Mouse (Mus musculus): ENCODE measurements at regions not wholly inside any gene's neighbourhood (a gene's known extent, or its start where the extent isn't known, plus 50 kb on each side); places are given as distances from the start of the nearest gene placed in this dataset.
A peak's percentile ranks its signal among the peaks of the same experiment; 100 is the strongest.

- H3K4me1 ChIP-seq (ENCODE audit: control insufficient read depth, insufficient read depth, low read length) = 0 out of 2 replicates have a peak, but pooled peaks cover 8% of the 10 kb centered on the region
- no peak overlapping the region for H3K27ac ChIP-seq (ENCODE audit: low read length)
- H3K9ac ChIP-seq (ENCODE audit: low read depth, low read length) = no peak overlapping the region
- WGBS = 71% methylated on average over 4 of the region's 4 CpGs
- no peak overlapping the region for H3K4me3 ChIP-seq (ENCODE audit: low read length)
- H3K4me2 ChIP-seq (ENCODE audit: low read depth, low read length) = no peak overlapping the region
- H3K27me3 ChIP-seq (replicated peaks; ENCODE audit: control insufficient read depth, insufficient read depth, low read length) = no peaks in the 10 kb centered on the region
- H3K9me3 ChIP-seq (ENCODE audit: control insufficient read depth, low read length) = no peaks in the 10 kb centered on the region
- ATAC-seq = no peak
- H3K36me3 ChIP-seq (ENCODE audit: control insufficient read depth, insufficient read depth, low read length) = no peaks in the 10 kb centered on the region
Measured at GRCm38 (mm10) chr8:9054801-9055200, 364.5 kb upstream of the Arglu1 start.

- peak; percentile 48; the same call in 1 of the 2 replicates for ATAC-seq
- no peaks in the 10 kb centered on the region for H3K36me3 ChIP-seq (ENCODE audit: control insufficient read depth, insufficient read depth, low read length)
- H3K9me3 ChIP-seq (ENCODE audit: control insufficient read depth, low read length) = no peaks in the 10 kb centered on the region
- no peak overlapping the region for H3K9ac ChIP-seq (ENCODE audit: low read depth, low read length)
- 57% methylated on average over 10 of the region's 10 CpGs for WGBS
- H3K4me3 ChIP-seq (ENCODE audit: low read length) = no peak overlapping the region
- no peaks in the 10 kb centered on the region for H3K27me3 ChIP-seq (replicated peaks; ENCODE audit: control insufficient read depth, insufficient read depth, low read length)
- H3K4me1 ChIP-seq (ENCODE audit: control insufficient read depth, insufficient read depth, low read length) = 0 out of 2 replicates have a peak, but pooled peaks cover 9% of the 10 kb centered on the region
- H3K27ac ChIP-seq (ENCODE audit: low read length) = no peak overlapping the region
- no peak overlapping the region; the same call in 1 of the 2 replicates for H3K4me2 ChIP-seq (ENCODE audit: low read depth, low read length)
Measured at GRCm38 (mm10) chr8:9051699-9052098, 361.4 kb upstream of the Arglu1 start.

- 0 out of 2 replicates have a peak, but pooled peaks cover 9% of the 10 kb centered on the region for H3K4me1 ChIP-seq (ENCODE audit: control insufficient read depth, insufficient read depth, low read length)
- ATAC-seq = no peak
- H3K27me3 ChIP-seq (replicated peaks; ENCODE audit: control insufficient read depth, insufficient read depth, low read length) = no peaks in the 10 kb centered on the region
- no peak overlapping the region for H3K4me2 ChIP-seq (ENCODE audit: low read depth, low read length)
- no peaks in the 10 kb centered on the region for H3K36me3 ChIP-seq (ENCODE audit: control insufficient read depth, insufficient read depth, low read length)
- no peak overlapping the region for H3K4me3 ChIP-seq (ENCODE audit: low read length)
- no peak overlapping the region for H3K9ac ChIP-seq (ENCODE audit: low read depth, low read length)
- H3K9me3 ChIP-seq (ENCODE audit: control insufficient read depth, low read length) = no peaks in the 10 kb centered on the region
- 78% methylated on average over 11 of the region's 11 CpGs for WGBS
- H3K27ac ChIP-seq (ENCODE audit: low read length) = no peak overlapping the region
Measured at GRCm38 (mm10) chr8:9050740-9051475, 360.6 kb upstream of the Arglu1 start.

GRCm38 (mm10) chr8:9048116-9048515, 357.8 kb upstream of the Arglu1 start:
- H3K27me3 ChIP-seq (replicated peaks; ENCODE audit: control insufficient read depth, insufficient read depth, low read length) = no peaks in the 10 kb centered on the region
- H3K4me2 ChIP-seq (ENCODE audit: low read depth, low read length) = no peak overlapping the region
- peaks cover 14% of the 10 kb centered on the region; the same call in 1 of the 2 replicates for H3K4me1 ChIP-seq (ENCODE audit: control insufficient read depth, insufficient read depth, low read length)
- 85% methylated on average over 14 of the region's 14 CpGs for WGBS
- no peak for ATAC-seq
- no peak overlapping the region for H3K4me3 ChIP-seq (ENCODE audit: low read length)
- H3K9me3 ChIP-seq (ENCODE audit: control insufficient read depth, low read length) = no peaks in the 10 kb centered on the region
- H3K36me3 ChIP-seq (ENCODE audit: control insufficient read depth, insufficient read depth, low read length) = no peaks in the 10 kb centered on the region
- H3K9ac ChIP-seq (ENCODE audit: low read depth, low read length) = no peak overlapping the region
- H3K27ac ChIP-seq (ENCODE audit: low read length) = no peak overlapping the region

GRCm38 (mm10) chr8:9042835-9043792, 352.8 kb upstream of the Arglu1 start:
- no peak overlapping the region for H3K4me3 ChIP-seq (ENCODE audit: low read length)
- peaks cover 5% of the 10 kb centered on the region; the same call in 1 of the 2 replicates for H3K4me1 ChIP-seq (ENCODE audit: control insufficient read depth, insufficient read depth, low read length)
- no peak overlapping the region for H3K9ac ChIP-seq (ENCODE audit: low read depth, low read length)
- H3K27me3 ChIP-seq (replicated peaks; ENCODE audit: control insufficient read depth, insufficient read depth, low read length) = no peaks in the 10 kb centered on the region
- H3K27ac ChIP-seq (ENCODE audit: low read length) = no peak overlapping the region
- no peak overlapping the region for H3K4me2 ChIP-seq (ENCODE audit: low read depth, low read length)
- no peaks in the 10 kb centered on the region for H3K36me3 ChIP-seq (ENCODE audit: control insufficient read depth, insufficient read depth, low read length)
- ATAC-seq = no peak
- no peaks in the 10 kb centered on the region for H3K9me3 ChIP-seq (ENCODE audit: control insufficient read depth, low read length)
- 39% methylated on average over 10 of the region's 10 CpGs for WGBS

GRCm38 (mm10) chr8:9029156-9029555, 338.8 kb upstream of the Arglu1 start:
- no peaks in the 10 kb centered on the region for H3K9me3 ChIP-seq (ENCODE audit: control insufficient read depth, low read length)
- WGBS = 70% methylated on average over 4 of the region's 4 CpGs

GRCm38 (mm10) chr8:9027672-9028071, 337.4 kb upstream of the Arglu1 start:
- no peak overlapping the region for H3K9ac ChIP-seq (ENCODE audit: low read depth, low read length)
- H3K27ac ChIP-seq (ENCODE audit: low read length) = no peak overlapping the region
- no peak overlapping the region for H3K4me3 ChIP-seq (ENCODE audit: low read length)
- 60% methylated on average over 4 of the region's 4 CpGs for WGBS
- H3K27me3 ChIP-seq (replicated peaks; ENCODE audit: control insufficient read depth, insufficient read depth, low read length) = no peaks in the 10 kb centered on the region
- no peaks in the 10 kb centered on the region for H3K9me3 ChIP-seq (ENCODE audit: control insufficient read depth, low read length)
- peak; percentile 58; the same call in 1 of the 2 replicates for ATAC-seq
- H3K4me2 ChIP-seq (ENCODE audit: low read depth, low read length) = no peak overlapping the region
- no peaks in the 10 kb centered on the region for H3K36me3 ChIP-seq (ENCODE audit: control insufficient read depth, insufficient read depth, low read length)
- H3K4me1 ChIP-seq (ENCODE audit: control insufficient read depth, insufficient read depth, low read length) = no peaks in the 10 kb centered on the region; the same call in 1 of the 2 replicates

More at GRCm38 (mm10) chr8:9029156-9029555, 338.8 kb upstream of the Arglu1 start:
- Histone ChIP-seq H3K4me3 (ENCODE audit: low read length) (no peak overlapping the region), H3K27ac (ENCODE audit: low read length) (no peak overlapping the region), H3K9ac (ENCODE audit: low read depth, low read length) (no peak overlapping the region), H3K4me1 (ENCODE audit: control insufficient read depth, insufficient read depth, low read length) (no peaks in the 10 kb centered on the region; the same call in 1 of the 2 replicates), H3K4me2 (ENCODE audit: low read depth, low read length) (no peak overlapping the region), H3K27me3 (replicated peaks; ENCODE audit: control insufficient read depth, insufficient read depth, low read length) (no peaks in the 10 kb centered on the region), H3K36me3 (ENCODE audit: control insufficient read depth, insufficient read depth, low read length) (no peaks in the 10 kb centered on the region)
- ATAC-seq = no peak

GRCm38 (mm10) chr8:9025872-9026271, 335.6 kb upstream of the Arglu1 start:
- Histone ChIP-seq H3K27me3 (replicated peaks; ENCODE audit: control insufficient read depth, insufficient read depth, low read length) (no peaks in the 10 kb centered on the region), H3K4me3 (ENCODE audit: low read length) (no peak overlapping the region), H3K4me1 (ENCODE audit: control insufficient read depth, insufficient read depth, low read length) (no peaks in the 10 kb centered on the region; the same call in 1 of the 2 replicates), H3K9ac (ENCODE audit: low read depth, low read length) (no peak overlapping the region), H3K4me2 (ENCODE audit: low read depth, low read length) (no peak overlapping the region), H3K27ac (ENCODE audit: low read length) (no peak overlapping the region), H3K9me3 (ENCODE audit: control insufficient read depth, low read length) (no peaks in the 10 kb centered on the region), H3K36me3 (ENCODE audit: control insufficient read depth, insufficient read depth, low read length) (no peaks in the 10 kb centered on the region)
- ATAC-seq = peak; percentile 75
- 58% methylated on average over 3 of the region's 3 CpGs for WGBS

- no peak overlapping the region for H3K9ac ChIP-seq (ENCODE audit: low read depth, low read length)
- no peak overlapping the region for H3K4me2 ChIP-seq (ENCODE audit: low read depth, low read length)
- peak; percentile 53 for ATAC-seq
- H3K27ac ChIP-seq (ENCODE audit: low read length) = no peak overlapping the region
- H3K4me3 ChIP-seq (ENCODE audit: low read length) = no peak overlapping the region
- WGBS = 50% methylated on average over 3 of the region's 3 CpGs
- H3K36me3 ChIP-seq (ENCODE audit: control insufficient read depth, insufficient read depth, low read length) = no peaks in the 10 kb centered on the region
- no peaks in the 10 kb centered on the region; the same call in 1 of the 2 replicates for H3K4me1 ChIP-seq (ENCODE audit: control insufficient read depth, insufficient read depth, low read length)
- H3K9me3 ChIP-seq (ENCODE audit: control insufficient read depth, low read length) = no peaks in the 10 kb centered on the region
- no peaks in the 10 kb centered on the region for H3K27me3 ChIP-seq (replicated peaks; ENCODE audit: control insufficient read depth, insufficient read depth, low read length)
Measured at GRCm38 (mm10) chr8:9025378-9025777, 335.1 kb upstream of the Arglu1 start.

Measured in intestine, embryonic 16.5 days (tissue).